Mouse (Mus musculus) liver, embryonic 16.5 days (tissue): ENCODE results near the gene Eipr1. TPM values are rescaled to one million over a fixed set of nuclear protein-coding genes. Genes with fewer than 3 reads are reported as not detected.

Source experiments
- ATAC-seq: fragments of 200-750 bp; cut with Nextera tagmentation; 2 replicates; pipeline ENCODE4 v1.8.0; 2017; ENCODE audit warnings: low read depth, mild to moderate bottlenecking, moderate number of reproducible peaks, moderate library complexity
- H3K27ac ChIP-seq: fragments of 300-500 bp; sonication (generic); 2 replicates; pipeline ENCODE4 v1.5.1; 2014; ENCODE audit warnings: mild to moderate bottlenecking, low read length
- H3K27me3 ChIP-seq: fragments of 300-500 bp; sonication (generic); 2 replicates; pipeline ENCODE4 v1.6.1; 2014; ENCODE audit warnings: low read depth, low read length, mixed read lengths; ENCODE audit not compliant: control insufficient read depth, insufficient read depth
- H3K36me3 ChIP-seq: fragments of 300-500 bp; sonication (generic); 2 replicates; pipeline ENCODE4 v1.6.1; 2014; ENCODE audit warnings: mild to moderate bottlenecking; ENCODE audit not compliant: control insufficient read depth, insufficient read depth
- H3K4me1 ChIP-seq: fragments of 300-500 bp; sonication (generic); 2 replicates; pipeline ENCODE4 v1.6.1; 2014; ENCODE audit warnings: low read depth, low read length, mixed read lengths; ENCODE audit not compliant: control insufficient read depth
- H3K4me2 ChIP-seq: fragments of 300-500 bp; sonication (generic); 2 replicates; pipeline ENCODE4 v1.6.1; 2014; ENCODE audit warnings: low read depth, low read length, mixed read lengths
- H3K4me3 ChIP-seq: fragments of 300-500 bp; sonication (generic); 2 replicates; pipeline ENCODE4 v1.5.1; 2014; ENCODE audit warnings: low read depth, mild to moderate bottlenecking, low read length
- H3K9ac ChIP-seq: fragments of 300-500 bp; sonication (generic); 2 replicates; pipeline ENCODE4 v1.6.1; 2014; ENCODE audit warnings: low read depth, low read length
- H3K9me3 ChIP-seq: fragments of 300-500 bp; sonication (generic); replicated peaks from 2 replicates; pipeline ENCODE4 v1.6.1; 2016; ENCODE audit warnings: low read length; ENCODE audit not compliant: control insufficient read depth
- WGBS: fragments of 180-500 bp; shearing (Covaris S2); extraction: QIAGEN DNeasy Blood & Tissue Kit; methylation state at CpG from one replicate; pipeline ENCODE4 v1.1.7; 2014; ENCODE audit not compliant: insufficient replicate concordance; 5-methylcytosine and 5-hydroxymethylcytosine counted together
- polyA plus RNA-seq: library from polyadenylated mRNA; unstranded; fragments of >200 nt; fragmentation: Nextera tagmentation; extraction: Ambion mirVana; gene quantifications from 2 replicates; pipeline ENCODE4 v1.2.1, GENCODE M21; 2015

Gene Eipr1
- polyA plus RNA-seq, 1 experiment from 2014 or later, result 25.5 TPM

- 29% methylated on average over 1 of the region's 1 CpGs for WGBS
- Histone ChIP-seq H3K4me1 (no peaks in the 10 kb centered on the region), H3K9me3 (no peaks in the 10 kb centered on the region), H3K4me3 (no peak overlapping the region), H3K27me3 (no peaks in the 10 kb centered on the region), H3K27ac (no peak overlapping the region), H3K36me3 (no peaks in the 10 kb centered on the region), H3K9ac (no peak overlapping the region), H3K4me2 (no peak overlapping the region)
- ATAC-seq, result no peak
Observed at GRCm38 (mm10) chr12:28785299-28785698, 33.7 kb downstream of the Eipr1 start.

GRCm38 (mm10) chr12:28786310-28786709, 34.7 kb downstream of the Eipr1 start:
- Histone ChIP-seq H3K9ac (no peak overlapping the region), H3K36me3 (no peaks in the 10 kb centered on the region), H3K27me3 (no peaks in the 10 kb centered on the region), H3K4me2 (no peak overlapping the region), H3K27ac (no peak overlapping the region), H3K9me3 (no peaks in the 10 kb centered on the region), H3K4me1 (no peaks in the 10 kb centered on the region), H3K4me3 (no peak overlapping the region)
- WGBS, result 80% methylated on average over 6 of the region's 6 CpGs
- ATAC-seq, result no peak

- Histone ChIP-seq H3K36me3 (no peaks in the 10 kb centered on the region), H3K4me1 (no peaks in the 10 kb centered on the region), H3K27ac (no peak overlapping the region), H3K4me3 (no peak overlapping the region), H3K27me3 (no peaks in the 10 kb centered on the region), H3K4me2 (no peak overlapping the region), H3K9me3 (no peaks in the 10 kb centered on the region), H3K9ac (no peak overlapping the region)
- ATAC-seq, result no peak
- 81% methylated on average over 3 of the region's 3 CpGs for WGBS
Observed at GRCm38 (mm10) chr12:28792613-28793012, 41.0 kb downstream of the Eipr1 start.

GRCm38 (mm10) chr12:28793715-28794114, 42.1 kb downstream of the Eipr1 start:
- Histone ChIP-seq H3K9me3 (no peaks in the 10 kb centered on the region), H3K4me1 (no peaks in the 10 kb centered on the region), H3K27me3 (no peaks in the 10 kb centered on the region), H3K4me3 (no peak overlapping the region), H3K27ac (no peak overlapping the region), H3K36me3 (no peaks in the 10 kb centered on the region), H3K4me2 (no peak overlapping the region), H3K9ac (no peak overlapping the region)
- 56% methylated on average over 2 of the region's 2 CpGs for WGBS
- no peak for ATAC-seq

GRCm38 (mm10) chr12:28795041-28795440, 43.4 kb downstream of the Eipr1 start:
- 0 out of 2 replicates have a peak, but pooled peaks cover under 1% of the 10 kb centered on the region for H3K4me1 ChIP-seq
- WGBS, result 79% methylated on average over 3 of the region's 3 CpGs
- no peaks in the 10 kb centered on the region for H3K27me3 ChIP-seq
- no peak overlapping the region for H3K4me3 ChIP-seq
- H3K36me3 ChIP-seq, result no peaks in the 10 kb centered on the region
- H3K27ac ChIP-seq, result no peak overlapping the region
- H3K9me3 ChIP-seq, result no peaks in the 10 kb centered on the region
- H3K9ac ChIP-seq, result no peak overlapping the region
- H3K4me2 ChIP-seq, result no peak overlapping the region
- no peak for ATAC-seq

- Histone ChIP-seq H3K27me3 (no peaks in the 10 kb centered on the region), H3K4me1 (0 out of 2 replicates have a peak, but pooled peaks cover 3% of the 10 kb centered on the region), H3K9me3 (no peaks in the 10 kb centered on the region), H3K36me3 (no peaks in the 10 kb centered on the region), H3K4me2 (no peak overlapping the region), H3K27ac (no peak overlapping the region), H3K4me3 (no peak overlapping the region), H3K9ac (no peak overlapping the region)
- ATAC-seq, result no peak
Observed at GRCm38 (mm10) chr12:28796881-28797420, 45.3 kb downstream of the Eipr1 start.

- no peaks in the 10 kb centered on the region for H3K27me3 ChIP-seq
- 63% methylated on average over 11 of the region's 11 CpGs for WGBS
- no peaks in the 10 kb centered on the region for H3K36me3 ChIP-seq
- no peak overlapping the region for H3K9ac ChIP-seq
- no peak overlapping the region for H3K27ac ChIP-seq
- H3K4me2 ChIP-seq, result no peak overlapping the region
- H3K9me3 ChIP-seq, result no peaks in the 10 kb centered on the region
- H3K4me1 ChIP-seq, result peaks cover 27% of the 10 kb centered on the region
- no peak for ATAC-seq
- no peak overlapping the region for H3K4me3 ChIP-seq
Observed at GRCm38 (mm10) chr12:28799798-28800411, 48.3 kb downstream of the Eipr1 start.

- ATAC-seq, result no peak
- Histone ChIP-seq H3K9ac (no peak overlapping the region), H3K9me3 (no peaks in the 10 kb centered on the region), H3K27ac (no peak overlapping the region), H3K27me3 (no peaks in the 10 kb centered on the region), H3K4me1 (peaks cover 32% of the 10 kb centered on the region), H3K4me3 (no peak overlapping the region), H3K4me2 (no peak overlapping the region), H3K36me3 (no peaks in the 10 kb centered on the region)
- WGBS, result 33% methylated on average over 4 of the region's 4 CpGs
Observed at GRCm38 (mm10) chr12:28800423-28800822, 48.8 kb downstream of the Eipr1 start.

- peaks cover 37% of the 10 kb centered on the region for H3K4me1 ChIP-seq
- no peaks in the 10 kb centered on the region for H3K27me3 ChIP-seq
- no peak overlapping the region for H3K9ac ChIP-seq
- H3K27ac ChIP-seq, result no peak overlapping the region
- no peak for ATAC-seq
- H3K9me3 ChIP-seq, result no peaks in the 10 kb centered on the region
- no peak overlapping the region for H3K4me3 ChIP-seq
- H3K36me3 ChIP-seq, result no peaks in the 10 kb centered on the region
- 76% methylated on average over 3 of the region's 3 CpGs for WGBS
- H3K4me2 ChIP-seq, result no peak overlapping the region
Observed at GRCm38 (mm10) chr12:28800891-28801290, 49.3 kb downstream of the Eipr1 start.
